Mouse (Mus musculus) left cerebral cortex, postnatal 36 days (tissue): ENCODE measurements around the gene Zc3h7b. TPM values are rescaled to one million over a fixed set of nuclear protein-coding genes. Genes with fewer than 3 reads are reported as not detected.

Experiments used
- DNase-seq, 2 experiments: peaks; one replicate each; pipeline ENCODE4 v3.0.0; 2021 to 2022; ENCODE audit warnings: low spot score in 2 of 2, mixed read lengths in 1 of 2
- intact Hi-C: fragments of 180-260 bp; cut with DNase I; formaldehyde crosslinking; loops from one replicate; pipeline ENCODE4 v1.15.1; 2025
- total RNA-seq, 2 experiments: library from RNA; stranded (reverse); gene quantifications; 2 replicates each; pipeline ENCODE4 v1.2.3; 2021

Gene Zc3h7b
- total RNA-seq, 2 experiments from 2014 or later: 177 to 182 TPM

GRCm38 (mm10) chr15:81776631-81777422 lies 32.0 kb downstream of the Zc3h7b start:
- intact Hi-C loops: no loop called here
- no peak for DNase-seq

GRCm38 (mm10) chr15:81781816-81782215 lies 37.0 kb downstream of the Zc3h7b start:
- intact Hi-C loops: no loop called here
- no peak for DNase-seq

DNA sequence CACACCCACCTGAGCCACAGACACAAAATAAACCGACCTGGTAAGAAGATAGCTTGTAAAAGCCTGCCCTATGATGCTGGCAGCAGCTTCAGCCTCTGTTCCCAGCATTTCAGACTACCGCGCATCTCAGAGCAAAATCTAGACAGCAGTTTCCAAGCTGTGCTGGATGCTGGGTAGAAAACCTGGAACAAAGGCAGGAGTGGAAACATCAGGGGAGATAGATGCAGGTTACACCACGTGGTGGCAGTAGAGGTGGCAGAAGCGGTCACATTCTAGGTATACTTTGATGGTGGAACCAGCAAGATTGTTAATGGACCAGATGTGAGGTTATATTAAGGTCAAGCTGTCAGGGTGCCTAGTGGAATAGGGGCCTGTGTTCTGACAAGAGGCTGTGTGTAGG lies 39.9 kb downstream of the Zc3h7b start:
- intact Hi-C loops: no loop called here
- DNase-seq: no peak

GRCm38 (mm10) chr15:81785701-81786100 lies 40.8 kb downstream of the Zc3h7b start:
- intact Hi-C loops: no loop called here
- DNase-seq: no peak

DNA sequence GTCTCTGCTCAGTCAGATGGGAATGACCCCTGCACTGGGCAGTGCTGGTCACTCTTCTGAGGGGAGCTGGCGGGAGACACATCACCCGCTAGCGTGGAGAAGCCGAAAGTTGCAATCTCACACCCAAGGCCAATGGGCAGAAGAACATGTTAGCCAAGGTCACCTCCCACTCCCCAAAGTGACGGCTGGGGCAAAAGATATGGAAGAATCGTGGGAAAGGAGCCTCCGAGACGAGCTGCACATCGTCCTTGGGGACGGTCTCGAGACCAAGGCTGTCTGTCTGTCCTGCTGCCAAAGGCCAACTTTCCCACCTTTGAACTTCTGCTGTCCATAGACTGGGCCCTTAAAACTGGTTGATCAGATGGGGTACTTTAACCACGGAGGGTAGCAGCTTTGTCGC lies 42.7 kb downstream of the Zc3h7b start:
- no peak for DNase-seq
- intact Hi-C loops: no loop called here

DNA sequence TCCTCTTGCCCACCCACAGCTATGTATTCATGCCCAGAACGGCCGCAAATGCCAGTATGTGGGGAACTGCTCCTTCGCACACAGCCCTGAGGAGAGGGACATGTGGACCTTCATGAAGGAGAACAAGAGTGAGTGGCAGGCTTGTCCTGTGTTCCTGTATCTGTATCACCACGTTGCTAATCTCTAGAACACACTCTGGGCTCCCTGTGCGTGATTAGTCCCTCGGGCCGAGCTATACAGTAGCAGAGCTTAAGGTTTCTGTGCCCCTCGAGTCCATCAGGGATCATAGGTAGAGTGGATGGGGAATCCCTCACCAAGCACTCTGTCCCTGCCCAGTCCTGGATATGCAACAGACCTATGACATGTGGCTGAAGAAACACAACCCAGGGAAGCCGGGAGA lies 47.6 kb downstream of the Zc3h7b start:
- DNase-seq: no peak
- intact Hi-C loops: no loop called here

DNA sequence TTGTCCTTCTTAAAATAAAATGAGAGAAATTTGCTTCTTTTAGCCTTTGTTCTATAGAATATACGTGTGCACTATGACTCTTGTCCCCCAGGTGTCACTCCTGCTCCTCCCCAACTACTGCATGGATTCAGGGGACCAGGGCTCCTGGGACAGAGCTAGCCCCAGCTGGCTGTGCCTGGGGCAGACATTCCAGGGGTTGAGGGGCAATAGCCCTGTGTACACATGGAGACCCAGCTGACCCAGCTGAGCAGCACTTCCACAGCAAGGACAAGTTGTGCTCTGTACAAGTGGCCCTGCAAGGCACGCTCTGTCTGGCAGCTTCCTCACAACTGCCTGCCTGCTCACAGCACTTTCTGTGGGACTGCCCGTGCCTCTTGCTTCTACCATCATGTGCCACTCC lies 51.4 kb downstream of the Zc3h7b start:
- intact Hi-C loops: no loop called here
- no peak for DNase-seq

DNA sequence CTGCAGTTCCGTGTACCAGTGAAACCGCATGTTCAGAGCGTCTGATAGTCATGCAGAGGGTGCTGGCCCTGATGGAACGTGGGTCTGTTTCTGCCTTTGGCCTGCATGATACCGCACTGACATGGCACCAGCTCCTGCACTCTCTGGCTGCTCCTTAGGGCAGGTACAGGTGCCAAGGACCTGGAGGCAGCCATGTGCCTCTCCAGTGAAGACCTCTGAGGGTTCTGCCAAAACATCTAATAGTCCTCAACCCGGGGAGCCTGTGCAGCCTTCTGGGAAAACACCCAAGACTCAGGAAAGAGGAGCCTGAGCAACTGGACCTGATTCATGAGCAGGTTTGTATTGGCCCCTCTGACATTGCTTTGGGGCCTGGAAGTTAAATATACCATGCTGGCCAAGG lies 53.0 kb downstream of the Zc3h7b start:
- intact Hi-C loops: no loop called here
- DNase-seq: no peak

GRCm38 (mm10) chr15:81798421-81798820 lies 53.6 kb downstream of the Zc3h7b start:
- no peak for DNase-seq
- intact Hi-C loops: no loop called here

DNA sequence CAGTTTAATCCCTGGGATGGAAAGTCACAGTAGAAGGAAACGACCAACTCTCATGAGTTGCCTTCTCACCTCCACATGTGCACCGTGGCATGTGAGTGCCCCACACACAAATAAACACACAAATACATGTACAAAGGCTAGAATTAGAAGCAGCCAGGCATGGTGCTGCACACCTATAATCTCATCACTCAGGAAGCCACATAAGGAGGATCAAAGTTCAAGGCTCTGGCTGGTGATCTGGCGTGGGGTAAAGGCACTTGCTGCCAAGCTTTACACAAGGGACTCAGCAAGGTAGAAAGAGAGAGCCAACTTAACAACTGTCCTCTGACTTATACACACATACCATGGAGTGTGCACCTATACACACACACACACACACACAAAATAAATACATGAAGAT lies 55.5 kb downstream of the Zc3h7b start:
- no peak for DNase-seq
- intact Hi-C loops: no loop called here

DNA sequence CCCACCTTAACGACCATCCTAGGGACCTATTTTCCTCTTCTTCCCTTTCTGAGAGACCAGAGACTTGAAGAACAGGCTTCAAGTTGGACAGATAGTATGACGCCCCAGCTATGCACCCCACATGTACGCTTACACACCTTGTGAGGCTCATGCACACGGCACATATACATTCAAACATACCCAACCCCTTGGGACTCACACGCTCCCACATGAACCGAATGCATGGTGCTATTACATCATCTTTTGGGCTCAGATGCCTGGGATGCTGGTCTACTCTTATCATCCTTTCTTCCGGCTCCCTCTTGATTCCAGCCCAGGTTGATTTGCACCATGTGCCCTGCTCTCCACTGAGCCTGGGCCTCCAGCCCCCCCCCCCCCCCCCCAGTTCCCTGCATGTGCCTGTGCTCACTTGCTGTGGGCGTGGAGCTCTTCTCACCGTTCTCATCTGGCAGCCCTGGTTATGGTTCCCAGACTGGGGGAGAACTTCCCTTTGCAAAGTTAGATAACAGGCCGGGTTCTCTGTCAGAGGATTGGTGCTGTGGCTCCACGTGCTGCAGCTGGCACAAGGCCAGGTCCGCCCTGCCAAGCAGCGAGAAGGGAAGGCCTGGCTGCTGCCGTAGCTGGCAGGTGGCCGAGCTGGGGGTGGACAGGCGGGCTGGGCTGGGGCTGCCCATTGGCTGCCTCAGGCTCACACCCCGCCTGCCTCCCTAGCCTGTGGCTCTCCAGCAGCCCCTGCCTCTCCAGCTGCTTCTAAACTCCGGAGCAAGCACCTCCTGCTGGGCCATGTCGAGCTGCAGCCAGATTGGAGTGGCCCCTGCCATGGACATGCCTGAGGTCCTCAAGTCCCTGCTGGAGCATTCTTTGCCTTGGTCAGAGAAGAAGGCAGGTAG lies 57.4 kb downstream of the Zc3h7b start, which contains the start of gene Tef:
Gene Tef (plus strand): TSS at position 421 of the 890 bp plus-strand sequence.
- intact Hi-C loops: loop anchor here (2.0 kb wide), 1 partner anchor 57 kb away; the partner anchor contains the start of genes Rangap1 and Zc3h7b
- DNase-seq: peak; percentile 100

DNA sequence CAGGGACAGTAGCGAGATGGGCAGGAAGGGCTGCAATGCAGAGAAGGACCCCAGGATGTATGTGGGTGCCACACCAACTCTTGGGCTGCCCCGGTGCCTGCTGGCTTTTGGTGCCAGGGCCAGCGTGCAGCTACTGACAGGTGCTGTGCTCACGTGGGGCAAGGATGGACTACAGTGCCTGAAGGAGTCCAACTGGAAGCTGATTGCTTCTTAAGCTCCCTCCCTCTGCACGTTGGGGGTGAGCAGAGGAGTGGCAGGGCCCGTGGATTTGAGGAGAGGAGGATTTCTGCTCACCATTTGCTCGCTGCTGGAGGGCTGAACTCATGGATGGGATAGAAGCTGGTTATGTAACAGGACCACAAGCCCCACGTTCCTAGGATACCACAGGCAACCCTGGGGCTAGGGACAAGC lies 58.1 kb downstream of the Zc3h7b start:
- intact Hi-C loops: loop anchor here (2.0 kb wide), 1 partner anchor 58 kb away; the partner anchor contains the start of genes Rangap1 and Zc3h7b
- peak; percentile 77 to 79 for DNase-seq

DNA sequence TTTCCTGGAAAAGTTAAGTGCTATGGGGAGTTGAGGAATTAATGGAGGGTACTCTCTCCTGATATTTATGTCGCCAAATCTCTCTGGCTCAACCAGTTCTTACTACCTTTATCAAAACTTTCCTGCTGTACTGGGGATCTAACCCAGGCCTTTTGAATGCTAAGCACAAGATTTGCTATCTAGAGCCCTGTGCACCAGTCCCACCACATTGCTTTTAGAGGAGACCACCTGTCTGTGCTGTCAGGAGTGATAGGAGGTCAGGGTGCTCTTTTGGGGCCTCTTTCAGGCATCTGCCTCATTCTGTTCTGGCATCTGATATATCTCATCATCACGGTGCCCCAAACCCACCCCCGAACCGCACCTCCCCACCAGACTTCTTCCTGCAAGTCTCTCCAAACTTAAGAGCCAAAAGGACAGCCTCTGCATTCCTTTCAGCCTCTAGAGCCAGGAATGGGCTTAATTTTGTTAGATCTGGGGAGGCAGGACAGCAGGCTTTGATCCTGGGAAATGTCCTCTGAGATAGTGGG lies 58.6 kb downstream of the Zc3h7b start:
- DNase-seq: no peak
- intact Hi-C loops: loop anchor here (2.0 kb wide), 1 partner anchor 59 kb away; the partner anchor contains the start of genes Rangap1 and Zc3h7b

GRCm38 (mm10) chr15:81804172-81804571 lies 59.3 kb downstream of the Zc3h7b start:
- intact Hi-C loops: no loop called here

DNA sequence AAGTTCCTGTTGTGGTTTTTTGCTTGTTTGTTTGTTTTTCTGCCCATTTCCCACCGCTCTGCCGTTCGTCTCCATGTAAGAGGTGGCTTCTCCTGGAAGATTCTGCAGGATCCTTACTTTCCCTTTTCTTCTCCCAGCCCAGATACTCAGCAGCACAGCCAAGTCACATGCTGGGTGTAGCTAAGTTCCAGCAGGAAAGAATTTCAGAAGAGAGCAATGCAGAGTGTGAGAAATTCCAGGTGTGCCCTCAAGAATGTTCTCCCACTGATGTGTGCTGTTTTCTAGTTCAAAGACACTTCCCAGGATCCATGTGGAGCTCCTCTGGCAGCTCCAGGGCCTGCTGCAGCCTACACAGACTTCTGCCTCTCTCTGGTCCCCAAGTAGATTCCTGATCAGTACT lies 60.0 kb downstream of the Zc3h7b start:
- intact Hi-C loops: no loop called here
- DNase-seq: no peak

More at GRCm38 (mm10) chr15:81804172-81804571, 59.3 kb downstream of the Zc3h7b start:
- DNase-seq: no peak

DNA sequence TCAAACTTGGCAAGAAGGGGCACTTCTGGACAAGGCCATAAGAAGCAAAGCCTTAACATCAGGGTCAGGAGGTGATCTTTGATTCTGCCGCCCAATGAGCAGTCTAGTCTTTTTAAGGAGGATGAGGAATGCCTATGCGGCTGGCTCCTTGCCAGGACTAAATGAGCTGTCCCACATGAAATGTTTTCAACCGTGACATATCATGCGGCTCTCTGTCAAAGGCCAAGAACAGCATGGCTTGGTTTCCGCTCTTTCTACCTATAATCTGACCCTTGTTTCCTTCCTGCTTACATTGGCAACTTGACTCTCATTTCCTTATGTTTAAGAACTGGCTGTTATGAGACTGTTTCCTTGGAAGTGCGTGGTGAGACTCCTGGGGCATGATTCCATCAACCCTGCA lies 60.8 kb downstream of the Zc3h7b start:
- DNase-seq: no peak
- intact Hi-C loops: no loop called here

DNA sequence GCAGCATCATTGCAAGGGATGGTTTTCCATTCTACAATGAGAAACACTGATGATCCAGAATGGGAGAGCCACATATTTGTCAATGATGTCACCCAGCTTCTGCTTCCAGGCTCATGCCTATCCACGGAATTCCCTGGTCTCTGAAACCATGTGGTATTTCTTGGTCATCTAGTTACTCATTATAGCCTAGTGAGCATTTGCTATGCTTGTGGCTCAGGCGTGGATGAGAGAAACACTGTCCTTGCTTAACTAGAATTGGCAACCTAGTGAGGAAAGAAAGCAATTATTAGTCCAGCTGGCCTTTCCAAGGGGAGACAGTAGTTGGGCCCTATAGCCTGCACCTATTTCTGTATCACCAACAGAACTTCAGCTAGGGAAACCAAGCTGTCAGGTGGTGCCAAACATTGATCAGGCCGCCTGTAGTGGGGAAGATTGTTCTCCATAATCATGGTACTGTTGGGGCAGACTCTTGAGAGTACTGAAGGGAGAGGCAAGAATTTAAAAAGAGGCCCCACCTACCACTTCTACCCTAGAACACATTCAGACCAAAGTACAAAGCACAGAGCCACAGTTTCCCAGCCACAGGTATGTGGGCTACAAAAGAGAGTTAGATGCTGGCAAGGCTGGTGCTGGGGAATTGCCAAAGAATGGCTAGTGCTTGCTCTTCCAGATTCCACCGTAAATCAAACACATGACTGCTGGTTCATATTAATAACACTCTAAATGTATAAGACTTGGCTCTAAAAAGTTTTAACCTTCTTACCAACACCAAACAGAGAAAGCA lies 62.0 kb downstream of the Zc3h7b start:
- no peak for DNase-seq
- intact Hi-C loops: no loop called here

- intact Hi-C loops: no loop called here
Measured at GRCm38 (mm10) chr15:81808799-81809198, 63.9 kb downstream of the Zc3h7b start.

GRCm38 (mm10) chr15:81809550-81809949 lies 64.7 kb downstream of the Zc3h7b start:
- DNase-seq: no peak
- intact Hi-C loops: no loop called here

More at GRCm38 (mm10) chr15:81808799-81809198, 63.9 kb downstream of the Zc3h7b start:
- no peak for DNase-seq
